Mouse (Mus musculus): ENCODE measurements at regions not wholly inside any gene's neighbourhood (a gene's known extent, or its start where the extent isn't known, plus 50 kb on each side); places are given as distances from the start of the nearest gene placed in this dataset.

- Histone ChIP-seq H3K9ac (ENCODE audit: low read depth, low read length, severe bottlenecking) (no peak overlapping the region), H3K27me3 (ENCODE audit: control insufficient read depth, insufficient read depth, low read length) (no peaks in the 10 kb centered on the region), H3K4me3 (replicated peaks; ENCODE audit: low read length) (no peak overlapping the region), H3K4me1 (ENCODE audit: control insufficient read depth, insufficient read depth, low read length) (peaks cover 18% of the 10 kb centered on the region), H3K36me3 (ENCODE audit: control insufficient read depth, insufficient read depth, low read length) (no peaks in the 10 kb centered on the region), H3K27ac (replicated peaks; ENCODE audit: low read depth, low read length) (no peak overlapping the region), H3K4me2 (replicated peaks; ENCODE audit: low read depth, low read length, severe bottlenecking) (no peak overlapping the region), H3K9me3 (ENCODE audit: control insufficient read depth, low read length) (no peaks in the 10 kb centered on the region)
- ATAC-seq (ENCODE audit: low FRiP score, low read depth) (no peak), DNase-seq (ENCODE audit: low spot score) (no peak)
- 64% methylated on average over 7 of the region's 7 CpGs for WGBS
- TF ChIP-seq POLR2A (IDR thresholded peaks at IDR 0.05; ENCODE audit: borderline replicate concordance, extremely low read depth, insufficient read depth, insufficient read length) = no peak
Observed at GRCm38 (mm10) chr17:14595525-14595924, 98.5 kb downstream of the Thbs2 start.

GRCm38 (mm10) chr17:14588086-14588817 is 105.8 kb downstream of the Thbs2 start:
- Histone ChIP-seq H3K4me1 (ENCODE audit: control insufficient read depth, insufficient read depth, low read length) (0 out of 2 replicates have a peak, but pooled peaks cover 6% of the 10 kb centered on the region), H3K9me3 (ENCODE audit: control insufficient read depth, low read length) (no peaks in the 10 kb centered on the region), H3K4me2 (replicated peaks; ENCODE audit: low read depth, low read length, severe bottlenecking) (no peak overlapping the region), H3K27ac (replicated peaks; ENCODE audit: low read depth, low read length) (no peak overlapping the region), H3K9ac (ENCODE audit: low read depth, low read length, severe bottlenecking) (no peak overlapping the region), H3K36me3 (ENCODE audit: control insufficient read depth, insufficient read depth, low read length) (no peaks in the 10 kb centered on the region), H3K4me3 (replicated peaks; ENCODE audit: low read length) (no peak overlapping the region), H3K27me3 (ENCODE audit: control insufficient read depth, insufficient read depth, low read length) (no peaks in the 10 kb centered on the region)
- no peak for TF ChIP-seq POLR2A (IDR thresholded peaks at IDR 0.05; ENCODE audit: borderline replicate concordance, extremely low read depth, insufficient read depth, insufficient read length)
- 84% methylated on average over 12 of the region's 12 CpGs for WGBS
- no peak for ATAC-seq (ENCODE audit: low FRiP score, low read depth)
- DNase-seq (ENCODE audit: low spot score) = no peak

GRCm38 (mm10) chr17:14579671-14580070 is 114.4 kb downstream of the Thbs2 start:
- no peak for DNase-seq (ENCODE audit: low spot score)
- Histone ChIP-seq H3K27ac (replicated peaks; ENCODE audit: low read depth, low read length) (no peak overlapping the region), H3K9me3 (ENCODE audit: control insufficient read depth, low read length) (no peaks in the 10 kb centered on the region), H3K36me3 (ENCODE audit: control insufficient read depth, insufficient read depth, low read length) (no peaks in the 10 kb centered on the region), H3K4me2 (replicated peaks; ENCODE audit: low read depth, low read length, severe bottlenecking) (no peak overlapping the region), H3K4me1 (ENCODE audit: control insufficient read depth, insufficient read depth, low read length) (peaks cover 9% of the 10 kb centered on the region; the same call in 1 of the 2 replicates), H3K4me3 (replicated peaks; ENCODE audit: low read length) (no peak overlapping the region), H3K27me3 (ENCODE audit: control insufficient read depth, insufficient read depth, low read length) (no peaks in the 10 kb centered on the region), H3K9ac (ENCODE audit: low read depth, low read length, severe bottlenecking) (no peak overlapping the region)
- no peak; the same call in 1 of the 2 replicates for ATAC-seq (ENCODE audit: low FRiP score, low read depth)
- 79% methylated on average over 3 of the region's 3 CpGs for WGBS
- TF ChIP-seq POLR2A (IDR thresholded peaks at IDR 0.05; ENCODE audit: borderline replicate concordance, extremely low read depth, insufficient read depth, insufficient read length) = no peak

- DNase-seq (ENCODE audit: low spot score) (no peak), ATAC-seq (ENCODE audit: low FRiP score, low read depth) (peak; percentile 23; the same call in 1 of the 2 replicates)
- no peak for TF ChIP-seq POLR2A (IDR thresholded peaks at IDR 0.05; ENCODE audit: borderline replicate concordance, extremely low read depth, insufficient read depth, insufficient read length)
- no peaks in the 10 kb centered on the region for H3K27me3 ChIP-seq (ENCODE audit: control insufficient read depth, insufficient read depth, low read length)
- H3K4me1 ChIP-seq (ENCODE audit: control insufficient read depth, insufficient read depth, low read length) = peaks cover 9% of the 10 kb centered on the region; the same call in 1 of the 2 replicates
- H3K4me3 ChIP-seq (replicated peaks; ENCODE audit: low read length) = no peak overlapping the region
- no peaks in the 10 kb centered on the region for H3K9me3 ChIP-seq (ENCODE audit: control insufficient read depth, low read length)
- WGBS = 71% methylated on average over 1 of the region's 1 CpGs
- H3K36me3 ChIP-seq (ENCODE audit: control insufficient read depth, insufficient read depth, low read length) = no peaks in the 10 kb centered on the region
- no peak overlapping the region for H3K4me2 ChIP-seq (replicated peaks; ENCODE audit: low read depth, low read length, severe bottlenecking)
- H3K27ac ChIP-seq (replicated peaks; ENCODE audit: low read depth, low read length) = peak overlapping the region; percentile 44; the same call in 1 of the 2 replicates
- no peak overlapping the region for H3K9ac ChIP-seq (ENCODE audit: low read depth, low read length, severe bottlenecking)
Observed at GRCm38 (mm10) chr17:14578721-14579120, 115.3 kb downstream of the Thbs2 start.

GRCm38 (mm10) chr17:14578194-14578593 is 115.8 kb downstream of the Thbs2 start:
- 27% methylated on average over 3 of the region's 3 CpGs for WGBS
- no peaks in the 10 kb centered on the region for H3K9me3 ChIP-seq (ENCODE audit: control insufficient read depth, low read length)
- DNase-seq (ENCODE audit: low spot score) (peak; percentile 66), ATAC-seq (ENCODE audit: low FRiP score, low read depth) (peak; percentile 37; the same call in 1 of the 2 replicates)
- H3K4me1 ChIP-seq (ENCODE audit: control insufficient read depth, insufficient read depth, low read length) = peaks cover 9% of the 10 kb centered on the region; the same call in 1 of the 2 replicates
- H3K4me3 ChIP-seq (replicated peaks; ENCODE audit: low read length) = no peak overlapping the region
- no peak overlapping the region for H3K4me2 ChIP-seq (replicated peaks; ENCODE audit: low read depth, low read length, severe bottlenecking)
- no peak for TF ChIP-seq POLR2A (IDR thresholded peaks at IDR 0.05; ENCODE audit: borderline replicate concordance, extremely low read depth, insufficient read depth, insufficient read length)
- H3K36me3 ChIP-seq (ENCODE audit: control insufficient read depth, insufficient read depth, low read length) = no peaks in the 10 kb centered on the region
- H3K27me3 ChIP-seq (ENCODE audit: control insufficient read depth, insufficient read depth, low read length) = no peaks in the 10 kb centered on the region
- 0 out of 2 replicates have a peak overlapping the region, but pooled peaks have one; percentile 26 for H3K27ac ChIP-seq (replicated peaks; ENCODE audit: low read depth, low read length)
- H3K9ac ChIP-seq (ENCODE audit: low read depth, low read length, severe bottlenecking) = no peak overlapping the region
